Mouse (Mus musculus): ENCODE measurements around the gene Zfp366. TPM values are rescaled to one million over a fixed set of nuclear protein-coding genes. Genes with fewer than 3 reads are reported as not detected.

The Zfp366 gene
- polyA plus RNA-seq, 1 experiment from 2014 or later = 1.3 TPM

DNA sequence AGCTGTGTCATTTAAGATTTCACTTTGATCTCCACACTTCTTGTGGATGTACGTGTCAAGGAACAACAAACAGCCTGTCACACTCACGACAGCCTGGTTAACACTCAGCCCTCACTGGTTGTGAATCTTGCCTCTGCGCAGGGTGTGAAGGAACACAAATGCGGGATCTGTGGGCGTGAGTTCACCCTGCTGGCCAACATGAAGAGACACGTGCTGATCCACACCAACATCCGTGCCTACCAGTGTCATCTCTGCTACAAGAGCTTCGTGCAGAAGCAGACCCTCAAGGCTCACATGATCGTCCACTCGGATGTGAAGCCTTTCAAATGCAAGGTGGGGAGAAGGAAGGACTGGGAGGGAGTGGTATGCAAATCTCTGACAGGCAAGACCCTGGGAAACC is 49.3 kb downstream of the Zfp366 start:
- WGBS = 53% methylated on average over 10 of the region's 10 CpGs
- TF ChIP-seq CTCF (IDR thresholded peaks at IDR 0.05; ENCODE audit: low read depth) = no peak
- H3K4me1 ChIP-seq (ENCODE audit: insufficient read depth) = peaks cover 21% of the 10 kb centered on the region

DNA sequence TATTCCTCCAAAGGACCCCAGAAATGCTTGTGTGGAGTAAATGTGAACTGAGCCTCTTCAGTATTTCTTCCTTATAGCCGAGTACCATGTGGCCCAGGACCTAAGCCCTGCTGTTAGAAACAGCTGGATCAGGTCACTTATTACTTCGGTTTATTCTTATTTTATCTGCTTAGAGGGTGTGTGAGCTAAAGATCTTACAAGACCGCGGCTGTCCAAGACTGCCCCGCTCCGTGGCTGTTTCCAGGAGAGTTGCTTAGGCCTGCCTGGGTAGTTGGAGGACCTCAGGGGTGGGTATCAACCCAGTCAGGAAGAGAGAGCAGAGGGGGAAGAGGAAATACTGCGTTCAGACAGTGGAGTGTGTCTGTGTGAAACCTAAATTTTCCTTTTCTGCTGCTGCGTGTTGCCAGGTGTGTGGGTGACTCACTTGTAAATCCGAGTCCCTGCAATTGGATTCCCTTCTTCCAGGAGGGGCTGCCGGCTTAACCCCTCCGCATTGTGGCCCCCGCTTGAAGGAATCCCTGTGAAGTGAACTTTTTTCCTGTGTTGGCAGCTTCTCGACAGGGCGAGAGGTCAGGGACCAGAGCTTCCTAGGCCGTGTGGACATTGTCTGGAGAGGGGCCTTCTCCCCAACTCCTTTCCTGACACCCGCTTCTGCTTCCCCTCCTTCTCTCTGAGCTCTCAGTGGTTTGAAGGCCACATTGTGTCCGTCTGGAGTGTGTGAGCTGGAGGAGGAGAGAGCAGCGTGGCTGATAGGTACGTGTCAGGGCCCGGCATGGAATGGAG is 51.0 kb downstream of the Zfp366 start:
- H3K4me2 ChIP-seq = no peak overlapping the region
- H3K27me3 ChIP-seq (ENCODE audit: insufficient read depth, low read length) = no peaks in the 10 kb centered on the region
- H3K4me1 ChIP-seq (ENCODE audit: insufficient read depth) = peaks cover 27% of the 10 kb centered on the region
- ATAC-seq (ENCODE audit: insufficient read depth) (peak; percentile 38), DNase-seq (peak; percentile 69)
- no peak overlapping the region for H3K9ac ChIP-seq
- TF ChIP-seq CTCF (IDR thresholded peaks at IDR 0.05; ENCODE audit: low read depth) = no peak
- no peak overlapping the region for H3K4me3 ChIP-seq (ENCODE audit: low read depth, low read length)
- no peaks in the 10 kb centered on the region for H3K36me3 ChIP-seq (ENCODE audit: insufficient read depth)
- H3K9me3 ChIP-seq (ENCODE audit: low read depth, low read length) = no peaks in the 10 kb centered on the region
- H3K27ac ChIP-seq (ENCODE audit: low read depth) = peak overlapping the region; percentile 33; the same call in 1 of the 2 replicates
- 44% methylated on average over 20 of the region's 20 CpGs for WGBS

More for the DNA sequence above, 49.3 kb downstream of the Zfp366 start:
- Histone ChIP-seq H3K9me3 (ENCODE audit: low read depth, low read length) (no peaks in the 10 kb centered on the region), H3K9ac (no peak overlapping the region), H3K36me3 (ENCODE audit: insufficient read depth) (no peaks in the 10 kb centered on the region), H3K27ac (ENCODE audit: low read depth) (no peak overlapping the region), H3K4me3 (ENCODE audit: low read depth, low read length) (no peak overlapping the region), H3K27me3 (ENCODE audit: insufficient read depth, low read length) (no peaks in the 10 kb centered on the region), H3K4me2 (no peak overlapping the region)
- no peak for ATAC-seq (ENCODE audit: insufficient read depth)
- no peak for DNase-seq

DNA sequence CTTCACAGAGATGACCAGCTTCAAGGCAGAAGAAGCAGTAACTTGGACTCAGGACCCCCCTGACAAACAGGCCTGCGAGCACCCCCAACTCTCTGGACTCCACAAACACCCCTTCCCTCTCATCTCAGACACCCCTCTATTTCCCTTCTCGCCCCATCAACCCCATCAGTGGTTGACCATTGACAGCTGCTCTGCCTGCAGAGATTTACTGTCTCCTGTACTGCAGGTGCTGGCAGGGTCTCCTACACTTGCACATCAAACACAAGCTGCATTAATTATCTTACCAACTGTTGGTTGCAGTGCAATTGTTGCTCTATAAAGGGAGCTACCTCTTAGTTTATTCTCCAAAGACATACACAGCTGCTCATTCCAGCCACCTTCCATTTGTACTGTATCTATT is 51.6 kb downstream of the Zfp366 start:
- DNase-seq (no peak), ATAC-seq (ENCODE audit: insufficient read depth) (no peak)
- peaks cover 27% of the 10 kb centered on the region for H3K4me1 ChIP-seq (ENCODE audit: insufficient read depth)
- H3K9ac ChIP-seq = no peak overlapping the region
- no peak for TF ChIP-seq CTCF (IDR thresholded peaks at IDR 0.05; ENCODE audit: low read depth)
- H3K27ac ChIP-seq (ENCODE audit: low read depth) = peak overlapping the region; percentile 33; the same call in 1 of the 2 replicates
- no peak overlapping the region for H3K4me2 ChIP-seq
- H3K27me3 ChIP-seq (ENCODE audit: insufficient read depth, low read length) = no peaks in the 10 kb centered on the region
- H3K36me3 ChIP-seq (ENCODE audit: insufficient read depth) = no peaks in the 10 kb centered on the region
- no peaks in the 10 kb centered on the region for H3K9me3 ChIP-seq (ENCODE audit: low read depth, low read length)
- 86% methylated on average over 2 of the region's 2 CpGs for WGBS
- H3K4me3 ChIP-seq (ENCODE audit: low read depth, low read length) = no peak overlapping the region

DNA sequence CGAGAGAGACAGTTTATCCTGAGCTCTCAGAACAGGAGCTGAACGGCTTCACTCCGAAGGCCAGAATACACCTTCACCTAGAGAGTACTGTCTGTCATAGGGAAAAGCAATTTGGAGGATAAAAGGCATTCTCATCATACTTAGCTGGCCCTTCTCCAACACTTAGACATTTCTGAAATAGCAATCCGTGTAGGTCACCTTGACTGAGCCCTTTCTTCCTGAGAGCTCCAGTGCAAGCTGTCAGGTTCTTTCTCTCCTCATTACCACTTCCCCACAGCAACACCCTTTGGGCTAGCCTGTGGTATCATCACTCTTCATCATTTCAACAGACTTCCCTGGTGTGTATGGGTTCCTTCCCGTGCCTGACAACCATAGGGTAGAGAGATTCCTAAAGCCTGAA is 52.5 kb downstream of the Zfp366 start:
- DNase-seq (peak; percentile 68), ATAC-seq (ENCODE audit: insufficient read depth) (no peak)
- WGBS = 54% methylated on average over 5 of the region's 5 CpGs
- Histone ChIP-seq H3K4me3 (ENCODE audit: low read depth, low read length) (no peak overlapping the region), H3K27me3 (ENCODE audit: insufficient read depth, low read length) (no peaks in the 10 kb centered on the region), H3K36me3 (ENCODE audit: insufficient read depth) (no peaks in the 10 kb centered on the region), H3K27ac (ENCODE audit: low read depth) (peak overlapping the region; percentile 95), H3K9ac (no peak overlapping the region), H3K4me1 (ENCODE audit: insufficient read depth) (peaks cover 27% of the 10 kb centered on the region), H3K4me2 (no peak overlapping the region), H3K9me3 (ENCODE audit: low read depth, low read length) (no peaks in the 10 kb centered on the region)
- TF ChIP-seq CTCF (IDR thresholded peaks at IDR 0.05; ENCODE audit: low read depth) = no peak

DNA sequence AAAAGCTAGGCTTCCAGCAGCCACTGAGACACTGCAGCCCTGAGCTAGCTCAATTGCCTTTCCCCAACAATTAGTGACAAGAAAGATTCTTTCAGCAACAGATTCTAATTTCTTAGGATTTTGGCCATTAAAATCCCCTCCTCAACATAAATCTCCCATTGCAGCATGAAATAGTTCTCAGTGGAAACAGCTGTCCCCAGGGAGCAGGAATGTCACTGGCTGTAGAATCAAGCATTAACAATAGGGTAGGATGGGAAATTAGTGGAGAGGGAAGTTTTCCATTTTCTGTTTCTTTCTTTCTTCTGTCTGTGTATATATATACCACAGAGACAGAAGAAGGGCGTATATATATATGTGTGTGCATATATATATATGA is 53.2 kb downstream of the Zfp366 start:
- H3K27me3 ChIP-seq (ENCODE audit: insufficient read depth, low read length) = no peaks in the 10 kb centered on the region
- no peak for TF ChIP-seq CTCF (IDR thresholded peaks at IDR 0.05; ENCODE audit: low read depth)
- no peaks in the 10 kb centered on the region for H3K36me3 ChIP-seq (ENCODE audit: insufficient read depth)
- 32% methylated on average over 1 of the region's 1 CpGs for WGBS
- ATAC-seq (ENCODE audit: insufficient read depth) = no peak
- no peak overlapping the region for H3K4me3 ChIP-seq (ENCODE audit: low read depth, low read length)
- H3K4me1 ChIP-seq (ENCODE audit: insufficient read depth) = peaks cover 27% of the 10 kb centered on the region
- no peak overlapping the region for H3K9ac ChIP-seq
- peak; percentile 74 for DNase-seq
- H3K9me3 ChIP-seq (ENCODE audit: low read depth, low read length) = no peaks in the 10 kb centered on the region
- peak overlapping the region; percentile 95 for H3K27ac ChIP-seq (ENCODE audit: low read depth)
- no peak overlapping the region for H3K4me2 ChIP-seq

DNA sequence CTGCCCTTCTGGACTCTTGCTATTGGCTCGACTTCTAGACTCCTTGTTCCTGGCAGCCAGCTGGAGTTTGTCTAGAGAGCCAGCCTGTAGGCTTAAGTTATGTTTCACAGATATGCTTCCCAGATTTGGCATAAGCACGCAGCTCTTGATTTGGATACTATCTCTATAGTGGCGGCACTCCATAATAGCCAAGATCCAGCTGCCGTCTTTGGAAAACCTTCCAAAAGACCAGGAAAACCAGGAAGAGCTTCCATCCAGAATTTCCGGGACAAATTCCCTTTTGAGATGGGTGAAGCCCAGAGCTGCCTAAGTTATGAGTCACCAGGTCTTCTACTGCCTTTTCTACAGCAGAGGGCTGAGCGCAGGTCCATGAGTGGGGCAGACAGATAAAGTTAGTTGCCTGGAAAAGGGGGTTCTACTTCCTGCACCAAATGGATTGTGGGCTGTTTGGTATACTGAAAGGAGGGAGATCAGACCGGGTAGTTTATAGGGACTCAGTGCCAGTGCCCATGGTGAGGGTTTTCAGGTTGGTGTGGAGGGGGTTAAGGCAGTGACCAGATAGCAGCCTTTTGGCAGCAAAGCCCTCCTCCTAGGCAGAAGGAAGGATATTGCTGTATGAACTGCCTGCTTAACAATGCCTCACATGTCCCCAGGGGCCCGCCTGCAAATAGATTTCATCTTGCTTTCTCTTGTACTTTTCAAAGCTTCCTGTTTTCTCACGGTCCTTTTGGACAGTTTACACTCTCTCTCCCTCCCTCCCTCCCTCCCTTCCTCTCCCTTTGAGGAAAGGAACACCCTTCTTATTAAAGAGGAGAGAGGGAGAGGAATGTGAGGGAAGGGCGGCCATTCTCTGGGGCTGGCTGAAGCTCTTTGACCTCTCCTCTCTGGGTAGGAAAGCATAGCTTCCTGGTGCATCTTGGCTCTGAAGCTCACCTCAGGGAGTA is 53.9 kb downstream of the Zfp366 start:
- H3K9ac ChIP-seq = no peak overlapping the region
- H3K36me3 ChIP-seq (ENCODE audit: insufficient read depth) = no peaks in the 10 kb centered on the region
- DNase-seq = peak; percentile 82
- ATAC-seq (ENCODE audit: insufficient read depth) = peak; percentile 75
- no peak overlapping the region for H3K4me2 ChIP-seq
- H3K4me3 ChIP-seq (ENCODE audit: low read depth, low read length) = no peak overlapping the region
- no peaks in the 10 kb centered on the region for H3K9me3 ChIP-seq (ENCODE audit: low read depth, low read length)
- H3K27me3 ChIP-seq (ENCODE audit: insufficient read depth, low read length) = no peaks in the 10 kb centered on the region
- H3K27ac ChIP-seq (ENCODE audit: low read depth) = peak overlapping the region; percentile 95
- H3K4me1 ChIP-seq (ENCODE audit: insufficient read depth) = peaks cover 27% of the 10 kb centered on the region
- WGBS = 19% methylated on average over 10 of the region's 10 CpGs
- no peak for TF ChIP-seq CTCF (IDR thresholded peaks at IDR 0.05; ENCODE audit: low read depth)

DNA sequence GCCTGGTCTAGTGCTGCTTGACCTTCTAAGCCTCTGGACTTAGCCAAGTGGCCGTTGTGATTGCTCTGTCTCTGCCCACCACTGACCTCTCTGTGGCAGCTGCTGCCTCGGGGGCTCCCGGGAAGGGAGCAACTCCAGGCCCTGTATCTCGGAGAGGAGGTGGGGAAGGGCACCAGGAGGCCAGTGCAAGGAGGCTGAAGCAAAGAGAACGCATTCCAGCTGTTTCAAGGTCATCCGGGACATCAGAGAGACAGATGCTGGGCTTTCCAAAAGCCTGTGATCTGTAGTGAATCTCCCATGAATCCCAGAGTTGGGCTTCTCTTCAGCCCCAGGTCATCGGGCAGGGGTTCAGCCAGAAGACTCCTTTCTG is 54.5 kb downstream of the Zfp366 start:
- Histone ChIP-seq H3K27me3 (ENCODE audit: insufficient read depth, low read length) (no peaks in the 10 kb centered on the region), H3K4me2 (no peak overlapping the region), H3K4me3 (ENCODE audit: low read depth, low read length) (no peak overlapping the region), H3K4me1 (ENCODE audit: insufficient read depth) (peaks cover 27% of the 10 kb centered on the region), H3K9me3 (ENCODE audit: low read depth, low read length) (no peaks in the 10 kb centered on the region), H3K36me3 (ENCODE audit: insufficient read depth) (no peaks in the 10 kb centered on the region), H3K27ac (ENCODE audit: low read depth) (peak overlapping the region; percentile 95), H3K9ac (no peak overlapping the region)
- ATAC-seq (ENCODE audit: insufficient read depth) = peak; percentile 2; the same call in 1 of the 2 replicates
- 13% methylated on average over 7 of the region's 7 CpGs for WGBS
- peak; percentile 33 for DNase-seq
- TF ChIP-seq CTCF (IDR thresholded peaks at IDR 0.05; ENCODE audit: low read depth) = no peak

All from lung, embryonic 14.5 days (tissue).